Mouse (Mus musculus) gastrocnemius, adult 2 months (tissue): ENCODE measurements around the gene Acot1. TPM values are rescaled to one million over a fixed set of nuclear protein-coding genes. Genes with fewer than 3 reads are reported as not detected.

Source experiments
- DNase-seq: peaks from one replicate; pipeline ENCODE4 v3.0.0; 2022
- H3K27ac ChIP-seq: fragments of 200-600 bp; 2 replicates; pipeline ENCODE4 v1.8.1; 2022; ENCODE audit warnings: mild to moderate bottlenecking
- H3K4me3 ChIP-seq: fragments of 200-600 bp; 2 replicates; pipeline ENCODE4 v1.8.1; 2022; ENCODE audit warnings: mild to moderate bottlenecking, moderate library complexity
- CTCF ChIP-seq: fragments of 200-600 bp; IDR thresholded peaks from 2 replicates; pipeline ENCODE4 v1.8.1; 2022; ENCODE audit warnings: antibody characterized with exemption, mild to moderate bottlenecking, moderate library complexity
- intact Hi-C: fragments of 180-260 bp; cut with DNase I; formaldehyde crosslinking; loops from one replicate; pipeline ENCODE4 v1.15.1; 2025
- total RNA-seq, 2 experiments: library from RNA; stranded (reverse); gene quantifications; 2 replicates each; pipeline ENCODE4 v1.2.3; 2021

Acot1 gene
- total RNA-seq, 2 experiments from 2014 or later, result 2.2 to 3.9 TPM

DNA sequence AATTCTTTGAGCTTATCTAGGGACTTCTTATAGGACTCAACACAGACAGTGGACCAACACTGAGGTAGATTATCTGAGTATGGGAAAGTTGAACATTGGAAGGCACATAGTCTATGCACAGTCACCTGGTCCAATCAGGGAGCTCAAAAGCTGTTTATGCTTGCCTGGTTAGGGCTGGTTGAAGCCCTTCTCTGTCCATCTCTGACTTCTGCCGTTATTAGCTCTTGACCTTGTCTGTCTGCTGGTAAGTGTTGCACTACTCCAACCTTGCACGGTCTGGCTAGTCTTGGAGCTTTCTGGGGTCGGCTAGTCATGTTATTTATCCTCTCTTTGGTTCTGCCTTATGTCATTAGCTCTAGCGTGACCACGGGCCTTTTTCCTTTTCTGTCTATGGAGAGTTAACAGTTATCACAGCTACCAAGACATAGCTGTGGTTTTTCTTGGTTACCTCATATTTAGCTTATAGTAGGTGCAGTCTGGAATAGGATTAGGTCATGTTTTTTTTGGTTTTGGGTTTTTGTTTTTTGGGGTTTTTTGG, 42.7 kb downstream of the Acot1 start, which contains the start of gene Acot3:
Gene Acot3 (plus strand): TSS at position 208 of the 538 bp plus-strand sequence.
- intact Hi-C loops, result no loop called here
- Histone ChIP-seq H3K27ac (no peak within 1 kb of the TSS), H3K4me3 (no peak within 1 kb of the TSS)
- no peak for TF ChIP-seq CTCF
- no peak for DNase-seq

GRCm38 (mm10) chr12:84052609-84053008, 43.3 kb downstream of the Acot1 start:
- DNase-seq, result no peak
- no peak for TF ChIP-seq CTCF
- H3K4me3 ChIP-seq, result no peak overlapping the region
- intact Hi-C loops, result no loop called here
- no peak overlapping the region for H3K27ac ChIP-seq

GRCm38 (mm10) chr12:84053173-84053572, 43.9 kb downstream of the Acot1 start:
- TF ChIP-seq CTCF, result no peak
- Histone ChIP-seq H3K4me3 (peak overlapping the region; percentile 56), H3K27ac (no peak overlapping the region)
- intact Hi-C loops, result no loop called here
- no peak for DNase-seq

GRCm38 (mm10) chr12:84053679-84054391, 44.5 kb downstream of the Acot1 start:
- intact Hi-C loops, result no loop called here
- Histone ChIP-seq H3K27ac (no peak overlapping the region), H3K4me3 (peak overlapping the region; percentile 56)
- DNase-seq, result no peak
- no peak for TF ChIP-seq CTCF

DNA sequence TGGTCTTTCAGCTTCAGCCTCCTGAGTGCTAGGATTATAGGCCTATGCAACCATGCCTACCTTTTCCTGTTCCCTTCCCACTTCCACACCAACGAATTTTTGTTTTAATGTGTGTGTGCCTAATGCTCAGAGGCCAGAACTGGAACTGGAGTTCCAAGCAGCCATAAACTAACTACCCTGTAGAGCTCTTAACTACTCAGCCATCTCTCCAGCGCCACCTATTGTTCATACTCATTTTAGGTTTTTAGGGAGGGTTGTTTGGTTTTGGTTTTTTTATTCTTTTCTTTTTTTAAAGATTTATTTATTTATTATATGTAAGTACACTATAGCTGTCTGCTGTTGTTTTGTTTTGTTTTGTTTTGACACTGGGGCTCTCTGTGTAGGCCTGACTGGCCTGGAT, 51.7 kb downstream of the Acot1 start:
- TF ChIP-seq CTCF, result peak; percentile 71
- intact Hi-C loops, result loop anchor here (2.0 to 10.0 kb wide), 2 partner anchors 88 to 346 kb away; no protein-coding TSS in a partner anchor
- DNase-seq, result no peak
- Histone ChIP-seq H3K4me3 (no peak overlapping the region), H3K27ac (no peak overlapping the region)

- Histone ChIP-seq H3K4me3 (no peak overlapping the region), H3K27ac (no peak overlapping the region)
- intact Hi-C loops, result loop anchor here (10.0 kb wide), 1 partner anchor 348 kb away; no protein-coding TSS in a partner anchor
- no peak for DNase-seq
- no peak for TF ChIP-seq CTCF
Observed at GRCm38 (mm10) chr12:84062336-84062735, 53.0 kb downstream of the Acot1 start.

DNA sequence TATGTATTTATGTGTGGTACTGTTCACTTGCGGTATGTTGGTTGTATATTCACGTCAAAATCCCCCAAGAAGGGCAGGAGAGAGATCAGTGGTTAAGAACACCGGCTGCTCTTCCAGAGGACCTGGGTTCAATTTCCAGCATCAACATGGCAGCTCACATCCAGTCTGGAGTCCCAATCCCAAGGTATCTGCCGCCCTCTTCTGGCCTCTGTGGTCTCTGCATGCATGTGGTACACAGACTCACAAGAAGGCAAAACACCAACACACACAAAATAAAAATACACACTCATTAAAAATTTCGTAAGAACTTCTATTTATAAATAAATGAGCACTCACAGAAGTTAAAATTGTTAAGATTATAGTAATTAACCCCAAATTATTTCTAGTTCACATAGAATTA, 53.9 kb downstream of the Acot1 start:
- intact Hi-C loops, result loop anchor here (10.0 kb wide), 1 partner anchor 348 kb away; no protein-coding TSS in a partner anchor

GRCm38 (mm10) chr12:84063833-84064232, 54.5 kb downstream of the Acot1 start:
- intact Hi-C loops, result loop anchor here (10.0 kb wide), 1 partner anchor 349 kb away; no protein-coding TSS in a partner anchor
- TF ChIP-seq CTCF, result no peak
- no peak overlapping the region for H3K27ac ChIP-seq
- H3K4me3 ChIP-seq, result no peak overlapping the region
- DNase-seq, result no peak

More for the DNA sequence above, 53.9 kb downstream of the Acot1 start:
- H3K4me3 ChIP-seq, result no peak overlapping the region
- H3K27ac ChIP-seq, result no peak overlapping the region
- TF ChIP-seq CTCF, result peak; percentile 42
- no peak for DNase-seq

DNA sequence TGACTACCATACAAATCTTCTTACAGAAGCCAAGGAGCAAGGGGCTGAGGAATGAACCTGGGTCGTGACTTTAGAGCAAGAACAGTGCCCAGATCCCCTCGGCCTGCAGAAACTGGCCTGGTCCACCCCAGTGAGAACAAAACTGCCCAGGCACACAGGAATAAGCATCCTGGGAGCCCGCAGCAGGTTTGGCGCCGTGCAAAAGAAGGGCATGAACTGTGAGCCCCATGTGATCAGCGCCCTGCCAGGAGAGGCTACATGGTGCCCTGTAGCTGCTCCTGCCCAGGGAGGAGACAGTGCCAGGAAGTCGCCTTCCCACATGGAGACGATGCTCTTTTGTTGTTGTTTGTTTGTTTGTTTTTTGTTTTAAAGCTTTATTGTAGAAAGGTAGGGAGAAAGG, 55.3 kb downstream of the Acot1 start:
- TF ChIP-seq CTCF, result no peak
- no peak overlapping the region for H3K4me3 ChIP-seq
- no peak overlapping the region for H3K27ac ChIP-seq
- intact Hi-C loops, result loop anchor here (10.0 kb wide), 1 partner anchor 350 kb away; no protein-coding TSS in a partner anchor
- DNase-seq, result no peak

- no peak overlapping the region for H3K4me3 ChIP-seq
- intact Hi-C loops, result loop anchor here (10.0 kb wide), 1 partner anchor 353 kb away; no protein-coding TSS in a partner anchor
- DNase-seq, result no peak
- TF ChIP-seq CTCF, result no peak
- no peak overlapping the region for H3K27ac ChIP-seq
Observed at GRCm38 (mm10) chr12:84067752-84068151, 58.5 kb downstream of the Acot1 start.

Other genes with a start within 250 kb of the Acot1 start
- 1 to 10 TPM in 1 of 2 experiments, under 1 TPM in 1; 0.56 to 1.6 TPM for gene Papln, start 245.9 kb upstream of the Acot1 start, total RNA-seq
- gene Numb, start 87.6 kb upstream of the Acot1 start, total RNA-seq, result 10 to 100 TPM; 16.8 to 21.3 TPM
- 1 to 10 TPM; 3.3 to 4.2 TPM for gene Riox1, start 58.9 kb upstream of the Acot1 start, total RNA-seq
- not detected for gene Heatr4, start 24.6 kb upstream of the Acot1 start, total RNA-seq
- gene Acot2, start 21.6 kb upstream of the Acot1 start, total RNA-seq, result 10 to 100 TPM; 11.7 to 22.1 TPM
- under 1 TPM; 0.05 to 0.08 TPM for gene Acot4, start 28.9 kb downstream of the Acot1 start, total RNA-seq
- not detected for gene Gm49366, start 29.4 kb downstream of the Acot1 start, total RNA-seq
- gene Acot3, start 42.7 kb downstream of the Acot1 start, total RNA-seq, result not detected
- gene Acot5, start 59.8 kb downstream of the Acot1 start, total RNA-seq, result under 1 TPM in 1 of 2 experiments, not detected in 1; 0.17 TPM
- gene Acot6, start 91.2 kb downstream of the Acot1 start, total RNA-seq, result 1 to 10 TPM; 1.7 to 2.5 TPM
- gene Dnal1, start 104.9 kb downstream of the Acot1 start, total RNA-seq, result 1 to 10 TPM; 9.8 to 10.0 TPM
- under 1 TPM; 0.10 to 0.17 TPM for gene Pnma1, start 139.0 kb downstream of the Acot1 start, total RNA-seq
- gene Elmsan1, start 209.4 kb downstream of the Acot1 start, total RNA-seq, result 10 to 100 TPM; 10.2 to 11.9 TPM